Mouse (Mus musculus) embryonic fibroblast, embryonic 13.5 days (primary cell): Measurements from ENCODE around the gene Synrg. TPM values are rescaled to one million over a fixed set of nuclear protein-coding genes. Genes with fewer than 3 reads are reported as not detected.

Experiments used
- H3K27ac ChIP-seq: 2 replicates; pipeline ENCODE4 v1.5.1; 2012; ENCODE audit warnings: low read length, control low read depth, inconsistent platforms; ENCODE audit not compliant: insufficient read depth
- H3K4me1 ChIP-seq: 2 replicates; pipeline ENCODE4 v1.6.1; 2011; ENCODE audit warnings: low read length; ENCODE audit not compliant: control insufficient read depth, insufficient read depth
- H3K4me3 ChIP-seq: 2 replicates; pipeline ENCODE4 v1.5.1; 2011; ENCODE audit warnings: mild to moderate bottlenecking, control low read depth, low read length; ENCODE audit not compliant: insufficient read depth
- CTCF ChIP-seq: IDR thresholded peaks from 2 replicates; pipeline ENCODE4 v1.5.1; 2011; ENCODE audit warnings: mild to moderate bottlenecking, control low read depth, low read length, moderate library complexity, borderline replicate concordance; ENCODE audit not compliant: insufficient read depth
- POLR2A ChIP-seq: IDR thresholded peaks from 2 replicates; pipeline ENCODE4 v1.6.1; 2011; ENCODE audit warnings: low read depth, mild to moderate bottlenecking, control low read depth, low read length, moderate library complexity
- polyA plus RNA-seq: library from polyadenylated mRNA; stranded (reverse); fragments of >200 nt; gene quantifications from 2 replicates; pipeline ENCODE4 v1.2.4, GENCODE M21; 2011; ENCODE audit warnings: low read depth; ENCODE audit not compliant: missing spikeins, insufficient read length

The Synrg gene
- polyA plus RNA-seq, 1 experiment: 23.8 TPM

GRCm38 (mm10) chr11:84061881-84062280 lies 97.7 kb downstream of the Synrg start:
- H3K4me3 ChIP-seq: no peak overlapping the region
- no peak for TF ChIP-seq CTCF
- TF ChIP-seq POLR2A: no peak
- peaks cover 6% of the 10 kb centered on the region for H3K4me1 ChIP-seq
- no peak overlapping the region for H3K27ac ChIP-seq

GRCm38 (mm10) chr11:84062805-84063204 lies 98.6 kb downstream of the Synrg start:
- Histone ChIP-seq H3K27ac (0 out of 2 replicates have a peak overlapping the region, but pooled peaks have one; percentile 11), H3K4me1 (peaks cover 6% of the 10 kb centered on the region), H3K4me3 (no peak overlapping the region)
- TF ChIP-seq POLR2A (no peak), CTCF (no peak)

GRCm38 (mm10) chr11:84063631-84064209 lies 99.5 kb downstream of the Synrg start:
- Histone ChIP-seq H3K4me3 (no peak overlapping the region), H3K27ac (no peak overlapping the region), H3K4me1 (peaks cover 6% of the 10 kb centered on the region)
- TF ChIP-seq POLR2A: no peak
- TF ChIP-seq CTCF: no peak

- Histone ChIP-seq H3K27ac (no peak overlapping the region), H3K4me1 (peaks cover 6% of the 10 kb centered on the region), H3K4me3 (peak overlapping the region; percentile 13; the same call in 1 of the 2 replicates)
- TF ChIP-seq CTCF (peak; percentile 16; the same call in 1 of the 2 replicates), POLR2A (no peak)
These were observed 101.8 kb downstream of the Synrg start for GRCm38 (mm10) chr11:84066071-84066481.

- peak overlapping the region; percentile 87 for H3K4me3 ChIP-seq
- peak overlapping the region; percentile 57 for H3K27ac ChIP-seq
- no peak for TF ChIP-seq CTCF
- peak; percentile 43 for TF ChIP-seq POLR2A
- peaks cover 6% of the 10 kb centered on the region for H3K4me1 ChIP-seq
These were observed 102.9 kb downstream of the Synrg start for GRCm38 (mm10) chr11:84066927-84067645.

DNA sequence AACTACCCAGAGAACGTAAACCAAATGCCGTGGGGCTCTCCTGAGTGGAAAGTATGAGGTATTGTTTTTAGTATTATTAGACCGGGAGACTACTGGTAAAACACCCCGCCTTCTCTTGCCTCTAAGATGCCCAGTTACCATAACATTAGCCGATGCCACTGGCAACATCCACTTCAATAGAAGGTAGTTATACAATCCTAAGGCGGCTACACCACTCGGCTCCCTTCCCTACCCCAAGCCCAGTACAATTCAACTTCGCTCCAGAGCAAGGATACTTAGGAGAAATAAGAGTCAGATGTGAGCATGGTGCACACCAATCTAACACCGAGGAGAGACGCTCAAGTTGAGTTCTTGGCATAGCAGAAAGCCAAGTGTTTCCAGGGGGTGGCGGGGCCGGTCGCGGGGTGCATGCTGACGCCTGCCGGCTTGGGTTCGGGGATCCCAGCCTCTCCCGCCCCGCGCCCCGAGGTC lies 103.5 kb downstream of the Synrg start:
- Histone ChIP-seq H3K4me3 (peak overlapping the region; percentile 87), H3K27ac (peak overlapping the region; percentile 57), H3K4me1 (peaks cover 6% of the 10 kb centered on the region)
- no peak for TF ChIP-seq CTCF

DNA sequence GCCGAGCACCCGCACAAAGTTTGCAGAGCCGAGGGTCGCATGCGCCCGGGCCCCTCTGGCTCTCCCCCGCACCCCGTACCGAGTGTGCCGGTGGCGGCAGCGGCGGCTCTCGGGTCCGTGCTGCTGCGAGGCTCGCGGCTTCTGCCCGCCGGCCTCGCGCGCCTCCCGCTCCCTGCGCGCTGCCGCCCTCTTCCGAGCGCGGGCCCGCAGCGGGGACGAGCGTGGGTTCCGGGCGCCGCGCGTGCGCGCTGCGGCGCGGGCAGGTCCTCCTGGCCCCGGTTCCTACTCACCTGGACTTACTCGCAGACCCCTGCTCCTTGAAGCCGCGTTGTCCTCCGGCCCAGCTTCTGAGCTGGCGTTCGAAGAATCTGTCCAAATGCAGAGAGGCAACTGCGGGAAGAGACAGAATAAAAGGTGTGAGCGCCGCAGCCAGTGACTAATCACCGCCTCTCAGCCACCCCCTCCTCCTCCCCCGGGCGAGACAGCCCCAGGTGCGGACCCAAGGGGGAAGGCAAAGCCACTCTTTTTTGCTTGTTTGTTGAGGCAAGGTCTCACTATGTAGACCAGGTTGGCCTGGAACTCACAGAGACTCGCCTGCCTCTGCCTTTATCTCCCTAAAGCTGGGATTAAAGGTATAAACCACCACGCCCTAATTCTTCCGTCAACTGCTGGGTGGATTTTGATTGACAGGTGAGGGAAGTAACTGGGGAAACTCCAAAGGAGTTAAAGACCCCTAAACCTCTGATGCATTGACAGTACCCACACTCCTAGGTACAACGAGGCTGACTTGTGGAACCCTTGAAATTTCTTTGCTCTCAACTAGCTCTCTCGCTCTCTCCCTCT lies 104.2 kb downstream of the Synrg start:
- Histone ChIP-seq H3K4me1 (peaks cover 11% of the 10 kb centered on the region), H3K4me3 (peak overlapping the region; percentile 87), H3K27ac (peak overlapping the region; percentile 57)
- TF ChIP-seq POLR2A: peak; percentile 42
- TF ChIP-seq CTCF: no peak

GRCm38 (mm10) chr11:84069034-84069370 lies 104.8 kb downstream of the Synrg start, which contains the start of gene Dusp14:
Gene Dusp14 (minus strand): TSS chr11:84069261.
- Histone ChIP-seq H3K4me1 (peaks cover 11% of the 10 kb centered on the region), H3K27ac (peak within 1 kb of the TSS; percentile 57), H3K4me3 (peak within 1 kb of the TSS; percentile 87)
- TF ChIP-seq POLR2A (peak; percentile 43; the same call in 1 of the 2 replicates), CTCF (no peak)

DNA sequence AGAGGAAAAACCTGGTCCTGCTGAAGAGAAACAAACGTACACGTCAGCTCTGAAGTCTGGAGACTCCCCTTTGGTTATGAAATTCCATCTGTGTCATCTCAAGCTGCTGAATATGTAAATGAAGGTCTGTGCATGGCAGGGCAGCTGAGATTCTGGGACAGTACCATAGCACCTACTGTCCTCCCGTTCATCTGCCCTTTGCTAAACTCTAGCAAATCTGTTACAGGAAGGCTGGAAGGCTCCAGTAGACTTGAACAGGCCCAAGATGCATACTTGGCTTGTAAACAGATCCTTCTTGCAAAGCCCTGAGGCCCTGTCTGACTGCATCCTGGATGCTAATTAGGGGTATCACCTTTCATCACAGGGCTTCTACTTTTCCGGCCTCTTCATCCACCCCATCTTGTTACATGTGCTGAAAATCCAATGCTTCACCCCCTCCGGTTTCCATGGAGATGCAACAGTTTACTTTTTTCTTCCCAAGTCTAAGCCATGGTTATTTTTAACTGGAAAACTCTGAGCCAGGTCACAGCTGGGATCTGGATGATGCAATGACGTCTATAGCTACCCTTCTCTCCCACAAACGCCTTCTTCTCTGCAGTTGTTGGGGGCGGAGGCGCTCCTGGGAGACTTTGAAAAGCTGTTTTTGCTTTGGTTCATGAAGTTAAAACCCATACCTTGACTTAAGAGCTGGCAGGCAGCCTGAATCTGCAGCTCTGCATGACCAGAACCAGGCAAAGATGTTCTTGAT lies 108.8 kb downstream of the Synrg start:
- H3K4me1 ChIP-seq: peaks cover 14% of the 10 kb centered on the region
- TF ChIP-seq CTCF (no peak), POLR2A (no peak)
- peak overlapping the region; percentile 39; the same call in 1 of the 2 replicates for H3K27ac ChIP-seq
- H3K4me3 ChIP-seq: no peak overlapping the region
